Mouse (Mus musculus): ENCODE data around the gene Ttc4. TPM values are rescaled to one million over a fixed set of nuclear protein-coding genes. Genes with fewer than 3 reads are reported as not detected.

Ttc4 gene
- polyA plus RNA-seq, 1 experiment from 2014 or later: 51.2 TPM

GRCm38 (mm10) chr4:106650833-106651527 is 27.8 kb downstream of the Ttc4 start, which contains the start of gene Pars2:
Gene Pars2, plus strand, starts transcription at chr4:106651069.
- Histone ChIP-seq H3K27ac (replicated peaks) (peak within 1 kb of the TSS; percentile 41; the same call in 1 of the 2 replicates), H3K4me1 (peaks cover 7% of the 10 kb centered on the region), H3K27me3 (replicated peaks) (peaks cover 37% of the 10 kb centered on the region), H3K4me2 (peak within 1 kb of the TSS; percentile 88), H3K9ac (peak within 1 kb of the TSS; percentile 88), H3K4me3 (peak within 1 kb of the TSS; percentile 82), H3K36me3 (peaks cover 32% of the 10 kb centered on the region), H3K9me3 (no peaks in the 10 kb centered on the region)
- ATAC-seq (ENCODE audit: extremely low read depth, insufficient number of reproducible peaks, low FRiP score, low TSS enrichment): peak; percentile 91
- WGBS: 3% methylated on average over 40 of the region's 40 CpGs

DNA sequence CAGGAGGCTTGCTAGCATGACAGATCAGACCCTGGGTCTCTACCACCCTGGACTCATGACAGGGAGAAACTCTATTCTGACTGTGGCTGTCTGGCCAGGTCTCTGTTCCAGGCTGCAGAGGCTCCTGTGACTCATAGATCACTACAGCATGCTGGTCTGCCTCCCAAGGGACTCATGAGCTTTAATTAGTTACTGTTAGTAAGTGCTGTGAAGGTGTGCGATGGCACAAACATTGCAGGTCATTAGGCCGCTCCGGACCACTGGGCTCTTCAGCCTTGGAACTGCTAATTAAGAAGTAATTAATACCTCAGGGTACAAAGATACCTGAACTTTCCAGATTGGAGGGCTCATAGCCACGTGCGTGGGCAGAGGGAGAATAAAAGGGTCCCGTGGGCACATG is 31.6 kb downstream of the Ttc4 start:
- no peak for ATAC-seq (ENCODE audit: extremely low read depth, insufficient number of reproducible peaks, low FRiP score, low TSS enrichment)
- H3K9me3 ChIP-seq: no peaks in the 10 kb centered on the region
- no peaks in the 10 kb centered on the region for H3K36me3 ChIP-seq
- H3K4me2 ChIP-seq: no peak overlapping the region
- H3K27me3 ChIP-seq (replicated peaks): peaks cover 40% of the 10 kb centered on the region
- WGBS: 82% methylated on average over 6 of the region's 6 CpGs
- no peak overlapping the region for H3K27ac ChIP-seq (replicated peaks)
- H3K4me1 ChIP-seq: peaks cover 18% of the 10 kb centered on the region
- H3K9ac ChIP-seq: no peak overlapping the region
- no peak overlapping the region for H3K4me3 ChIP-seq

- Histone ChIP-seq H3K36me3 (no peaks in the 10 kb centered on the region), H3K4me2 (no peak overlapping the region), H3K27me3 (replicated peaks) (peaks cover 40% of the 10 kb centered on the region), H3K9me3 (no peaks in the 10 kb centered on the region), H3K4me3 (no peak overlapping the region), H3K27ac (replicated peaks) (no peak overlapping the region), H3K9ac (no peak overlapping the region), H3K4me1 (peaks cover 11% of the 10 kb centered on the region)
- no peak for ATAC-seq (ENCODE audit: extremely low read depth, insufficient number of reproducible peaks, low FRiP score, low TSS enrichment)
- 64% methylated on average over 5 of the region's 5 CpGs for WGBS
Measured at GRCm38 (mm10) chr4:106645797-106646196, 32.9 kb downstream of the Ttc4 start.

- Histone ChIP-seq H3K27me3 (replicated peaks) (peaks cover 31% of the 10 kb centered on the region), H3K4me3 (no peak overlapping the region), H3K4me1 (peaks cover 11% of the 10 kb centered on the region), H3K9me3 (no peaks in the 10 kb centered on the region), H3K27ac (replicated peaks) (no peak overlapping the region), H3K36me3 (no peaks in the 10 kb centered on the region), H3K9ac (no peak overlapping the region), H3K4me2 (no peak overlapping the region)
- 52% methylated on average over 6 of the region's 6 CpGs for WGBS
- ATAC-seq (ENCODE audit: extremely low read depth, insufficient number of reproducible peaks, low FRiP score, low TSS enrichment): no peak
Measured at GRCm38 (mm10) chr4:106644218-106644610, 34.5 kb downstream of the Ttc4 start.

DNA sequence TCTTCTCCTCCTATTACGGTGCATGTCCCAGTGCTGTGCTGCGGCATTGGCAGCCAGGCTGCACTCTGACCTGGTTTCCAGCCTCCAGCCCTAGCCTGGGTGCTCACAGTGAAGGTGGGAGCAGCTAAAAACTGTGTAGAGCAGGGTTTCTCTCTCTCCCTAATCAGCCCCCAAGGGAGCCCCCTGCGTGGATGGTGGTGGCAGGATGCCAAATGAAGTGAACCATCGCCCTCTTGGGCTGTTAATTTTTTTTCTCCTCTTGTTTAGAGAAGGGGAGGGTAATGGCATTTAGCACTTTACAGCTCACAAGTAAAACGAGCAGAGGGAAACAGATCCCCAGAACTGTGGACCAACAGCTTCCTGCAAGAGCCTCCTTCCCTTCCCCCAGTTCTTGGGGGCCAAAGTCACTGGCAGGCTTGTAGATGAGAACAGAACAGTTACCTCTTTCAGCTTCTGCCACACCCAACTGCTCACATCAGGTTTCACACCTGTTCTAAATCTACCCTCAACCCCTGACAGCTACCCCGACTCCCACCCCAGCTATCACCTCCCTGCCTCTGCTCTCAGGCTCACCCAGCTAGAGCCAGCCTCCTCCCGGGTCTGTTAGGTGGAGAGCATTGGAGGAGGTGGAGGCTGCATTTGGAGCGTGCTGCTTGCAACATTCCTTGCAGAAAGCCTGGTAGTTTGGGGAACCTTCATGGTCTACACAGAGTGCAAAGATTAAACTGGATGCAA is 35.1 kb downstream of the Ttc4 start:
- H3K4me1 ChIP-seq: peaks cover 11% of the 10 kb centered on the region
- ATAC-seq (ENCODE audit: extremely low read depth, insufficient number of reproducible peaks, low FRiP score, low TSS enrichment): no peak
- H3K9me3 ChIP-seq: no peaks in the 10 kb centered on the region
- 11% methylated on average over 8 of the region's 8 CpGs for WGBS
- 0 out of 2 replicates have a peak overlapping the region, but pooled peaks have one; percentile 5 for H3K4me2 ChIP-seq
- H3K27ac ChIP-seq (replicated peaks): peak overlapping the region; percentile 9; the same call in 1 of the 2 replicates
- H3K9ac ChIP-seq: 0 out of 2 replicates have a peak overlapping the region, but pooled peaks have one; percentile 34
- no peak overlapping the region for H3K4me3 ChIP-seq
- no peaks in the 10 kb centered on the region for H3K36me3 ChIP-seq
- peaks cover 29% of the 10 kb centered on the region for H3K27me3 ChIP-seq (replicated peaks)

DNA sequence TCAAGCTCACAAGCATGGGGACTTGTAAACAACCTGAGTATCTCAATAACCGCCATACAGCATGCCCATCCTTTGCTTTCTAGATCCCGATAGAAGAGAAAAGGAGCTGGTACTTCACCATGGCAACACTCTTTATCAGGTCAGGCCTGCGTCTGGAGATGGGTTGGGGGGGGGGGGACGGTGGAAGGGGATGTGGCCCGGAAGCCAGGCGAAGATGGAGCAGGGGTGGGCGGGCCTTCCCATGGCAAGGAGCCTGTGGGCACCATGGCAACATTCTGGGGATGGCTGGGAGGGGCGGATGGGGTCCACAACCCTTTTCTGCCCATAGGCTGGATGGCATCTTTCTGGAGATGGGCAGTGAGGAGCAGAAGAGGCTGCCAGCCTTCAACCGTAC is 44.7 kb downstream of the Ttc4 start:
- no peaks in the 10 kb centered on the region for H3K36me3 ChIP-seq
- peaks cover 66% of the 10 kb centered on the region for H3K27me3 ChIP-seq (replicated peaks)
- no peak overlapping the region for H3K4me3 ChIP-seq
- ATAC-seq (ENCODE audit: extremely low read depth, insufficient number of reproducible peaks, low FRiP score, low TSS enrichment): no peak
- H3K27ac ChIP-seq (replicated peaks): peak overlapping the region; percentile 74
- no peak overlapping the region for H3K9ac ChIP-seq
- 0 out of 2 replicates have a peak overlapping the region, but pooled peaks have one; percentile 4 for H3K4me2 ChIP-seq
- peaks cover 10% of the 10 kb centered on the region for H3K4me1 ChIP-seq
- no peaks in the 10 kb centered on the region for H3K9me3 ChIP-seq
- WGBS: 38% methylated on average over 9 of the region's 9 CpGs

DNA sequence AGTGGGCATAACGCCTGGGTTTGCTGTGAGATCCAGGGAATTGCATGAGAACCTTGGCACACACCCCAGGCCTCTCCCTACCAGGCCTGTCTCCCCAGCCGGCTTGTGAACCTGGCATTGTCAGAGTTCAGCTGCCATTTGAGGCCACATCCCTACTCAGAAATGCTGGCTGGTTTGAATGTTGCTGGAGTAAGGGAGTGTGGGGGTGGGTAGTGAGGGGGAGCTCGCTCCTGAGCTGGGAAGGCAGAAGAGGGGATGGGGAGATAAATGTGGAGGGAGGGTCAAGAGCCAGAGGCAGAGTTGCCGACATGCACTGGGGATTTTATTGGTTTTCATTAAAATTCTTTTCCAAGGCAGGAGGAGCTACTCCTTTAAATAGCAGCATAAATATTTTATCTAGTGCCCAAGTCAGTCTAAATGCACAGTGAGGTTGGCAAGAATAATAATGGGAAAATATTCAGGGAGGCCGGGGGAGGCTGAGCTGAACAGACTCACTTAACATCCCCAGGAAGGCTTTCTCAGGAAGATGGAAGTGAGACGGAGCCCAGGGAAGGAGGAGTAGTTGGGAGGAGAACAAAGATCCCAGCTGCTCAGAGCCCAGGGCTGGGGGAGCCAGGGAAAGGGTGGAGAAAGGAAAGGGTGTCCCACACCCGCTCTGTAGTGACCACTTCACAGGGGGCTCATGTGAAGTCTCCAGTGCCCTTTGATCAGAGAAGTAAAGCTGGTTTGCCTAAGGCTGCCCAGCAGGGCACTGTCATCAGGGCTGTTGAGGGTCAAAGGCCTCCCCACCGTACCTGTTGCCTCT is 45.3 kb downstream of the Ttc4 start:
- H3K4me2 ChIP-seq: 0 out of 2 replicates have a peak overlapping the region, but pooled peaks have one; percentile 4
- H3K9ac ChIP-seq: no peak overlapping the region
- no peak for ATAC-seq (ENCODE audit: extremely low read depth, insufficient number of reproducible peaks, low FRiP score, low TSS enrichment)
- H3K27ac ChIP-seq (replicated peaks): peak overlapping the region; percentile 74
- no peaks in the 10 kb centered on the region for H3K36me3 ChIP-seq
- peaks cover 70% of the 10 kb centered on the region for H3K27me3 ChIP-seq (replicated peaks)
- no peak overlapping the region for H3K4me3 ChIP-seq
- 26% methylated on average over 8 of the region's 8 CpGs for WGBS
- peaks cover 10% of the 10 kb centered on the region for H3K4me1 ChIP-seq
- H3K9me3 ChIP-seq: no peaks in the 10 kb centered on the region

- Histone ChIP-seq H3K4me1 (peaks cover 10% of the 10 kb centered on the region), H3K36me3 (no peaks in the 10 kb centered on the region), H3K27ac (replicated peaks) (peak overlapping the region; percentile 55), H3K9ac (no peak overlapping the region), H3K4me3 (no peak overlapping the region), H3K4me2 (no peak overlapping the region), H3K9me3 (no peaks in the 10 kb centered on the region), H3K27me3 (replicated peaks) (peaks cover 75% of the 10 kb centered on the region)
- ATAC-seq (ENCODE audit: extremely low read depth, insufficient number of reproducible peaks, low FRiP score, low TSS enrichment): no peak
- 47% methylated on average over 1 of the region's 3 CpGs for WGBS
Measured at GRCm38 (mm10) chr4:106632313-106632712, 46.4 kb downstream of the Ttc4 start.

DNA sequence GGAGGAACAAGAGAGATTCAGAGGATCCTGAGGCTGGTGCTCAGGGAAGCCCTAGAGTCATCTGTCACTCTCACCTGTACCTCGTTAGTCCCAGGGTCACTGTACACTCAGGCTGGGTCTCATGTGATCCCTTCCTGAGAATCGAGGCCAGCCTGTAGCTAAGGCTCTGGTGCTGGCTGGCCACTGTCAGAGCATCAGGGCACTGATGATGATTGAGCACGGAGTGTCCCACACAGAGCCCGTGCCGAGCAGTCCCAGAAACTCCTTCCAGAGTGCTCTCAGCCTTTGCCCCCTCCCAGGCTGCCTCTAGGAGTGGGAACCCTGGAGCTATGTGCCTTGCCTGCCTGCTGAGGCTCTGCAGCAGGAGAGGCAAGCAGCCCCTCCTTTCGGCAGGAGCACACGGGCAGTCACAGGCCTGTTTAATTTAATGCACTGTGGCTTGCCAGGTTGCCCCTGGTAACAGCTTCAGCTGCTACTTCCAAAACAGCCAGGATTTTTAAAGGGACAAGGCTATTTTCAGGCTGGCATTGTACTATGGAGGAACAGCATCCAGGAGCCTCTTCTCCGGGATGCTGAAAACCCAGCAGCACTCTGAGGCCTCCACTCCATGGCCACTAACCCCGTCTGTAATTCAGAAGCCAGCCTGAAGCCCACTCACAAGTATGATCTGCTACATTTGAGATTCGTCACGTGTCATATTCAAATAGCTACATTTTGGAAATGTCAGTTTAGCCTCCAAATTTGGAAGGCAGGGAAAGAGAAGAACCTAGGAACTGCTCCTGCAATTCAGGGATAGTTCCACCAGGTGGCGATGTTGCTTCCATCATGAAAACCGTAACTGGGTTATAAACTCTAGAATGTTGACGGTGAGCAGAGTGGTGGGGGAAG is 48.2 kb downstream of the Ttc4 start:
- no peak for ATAC-seq (ENCODE audit: extremely low read depth, insufficient number of reproducible peaks, low FRiP score, low TSS enrichment)
- Histone ChIP-seq H3K4me2 (no peak overlapping the region), H3K27ac (replicated peaks) (no peak overlapping the region), H3K36me3 (no peaks in the 10 kb centered on the region), H3K4me1 (peaks cover 10% of the 10 kb centered on the region), H3K9me3 (no peaks in the 10 kb centered on the region), H3K27me3 (replicated peaks) (peaks cover 76% of the 10 kb centered on the region), H3K4me3 (no peak overlapping the region), H3K9ac (no peak overlapping the region)
- WGBS: 28% methylated on average over 14 of the region's 14 CpGs

- peaks cover 10% of the 10 kb centered on the region for H3K4me1 ChIP-seq
- WGBS: 60% methylated on average over 5 of the region's 5 CpGs
- H3K9me3 ChIP-seq: no peaks in the 10 kb centered on the region
- H3K9ac ChIP-seq: no peak overlapping the region
- no peaks in the 10 kb centered on the region for H3K36me3 ChIP-seq
- H3K4me3 ChIP-seq: no peak overlapping the region
- no peak overlapping the region for H3K4me2 ChIP-seq
- ATAC-seq (ENCODE audit: extremely low read depth, insufficient number of reproducible peaks, low FRiP score, low TSS enrichment): no peak
- no peak overlapping the region for H3K27ac ChIP-seq (replicated peaks)
- peaks cover 77% of the 10 kb centered on the region for H3K27me3 ChIP-seq (replicated peaks)
Measured at GRCm38 (mm10) chr4:106629374-106629773, 49.4 kb downstream of the Ttc4 start.
